24 mouse cellular contexts compared by ENCODE assay signal in the genomic region with DNA sequence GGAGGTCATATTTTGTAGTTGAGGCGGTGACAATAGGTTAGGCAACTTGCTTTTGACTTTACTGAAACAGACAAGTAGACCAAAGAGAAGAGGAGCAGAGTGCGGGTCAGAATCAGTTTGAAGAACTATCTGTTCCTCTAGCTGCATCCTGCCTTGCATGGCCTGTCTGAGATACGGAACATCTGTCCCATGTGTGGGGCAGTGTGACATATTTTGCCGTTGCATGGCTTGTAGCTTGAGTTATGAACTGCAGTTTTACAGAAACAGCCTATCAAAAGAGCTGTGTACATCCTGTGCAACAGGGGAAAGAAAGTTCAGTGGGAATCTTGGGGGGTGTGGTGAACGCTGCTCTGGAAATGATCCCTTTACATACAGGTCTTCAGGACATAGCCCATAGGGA.
DNase-seq lines count a peak whose midpoint lies in the region; ATAC-seq and TF ChIP-seq lines count a peak whose summit lies in the region.
"Had no signal": no experiment of that assay in that cellular context is flagged by ENCODE, and none has a peak within 500 bp of the region (broad histone marks: within the 10 kb centered on the region; RNA-seq: fewer than 3 reads in every experiment).

No protein-coding gene starts in this region.

- TF ChIP-seq POLR2A in lung, adult 2 months (IDR thresholded peaks at IDR 0.05; ENCODE audit: borderline replicate concordance, extremely low read depth, low read depth, low read length), result no peak

- WGBS in kidney, postnatal 0 days, result 85% methylated on average over 5 of the region's 5 CpGs
- WGBS in kidney, embryonic 16.5 days, result 91% methylated on average over 5 of the region's 5 CpGs
- WGBS in lung, embryonic 15.5 days, result 59% methylated on average over 5 of the region's 5 CpGs
- 65% methylated on average over 5 of the region's 5 CpGs for WGBS in lung, postnatal 0 days
- 83% methylated on average over 5 of the region's 5 CpGs for WGBS in lung, adult 2 months
- WGBS in midbrain, embryonic 11.5 days, result 91% methylated on average over 5 of the region's 5 CpGs
- WGBS in midbrain, embryonic 13.5 days, result 94% methylated on average over 5 of the region's 5 CpGs

- H3K9ac ChIP-seq in kidney, postnatal 0 days (ENCODE audit: low read depth, low read length), result no peak overlapping the region
- H3K9ac ChIP-seq in kidney, embryonic 16.5 days (replicated peaks; ENCODE audit: low read length), result no peak overlapping the region
- no peak overlapping the region for H3K9ac ChIP-seq in lung, embryonic 15.5 days
- H3K9ac ChIP-seq in lung, postnatal 0 days (replicated peaks; ENCODE audit: low read depth), result no peak overlapping the region
- H3K9ac ChIP-seq in midbrain, embryonic 11.5 days (ENCODE audit: low read length), result no peak overlapping the region
- H3K9ac ChIP-seq in midbrain, embryonic 13.5 days (replicated peaks), result no peak overlapping the region
- H3K9ac ChIP-seq: embryonic facial prominence, embryonic 13.5 days; embryonic facial prominence, embryonic 15.5 days; forebrain, embryonic 12.5 days had no signal

- H3K4me1 ChIP-seq in kidney, postnatal 0 days (replicated peaks; ENCODE audit: insufficient read depth, low read length), result no peaks in the 10 kb centered on the region
- no peaks in the 10 kb centered on the region for H3K4me1 ChIP-seq in kidney, embryonic 16.5 days (ENCODE audit: insufficient read depth, low read length)
- H3K4me1 ChIP-seq in lung, embryonic 15.5 days, result no peaks in the 10 kb centered on the region
- no peaks in the 10 kb centered on the region for H3K4me1 ChIP-seq in lung, postnatal 0 days (ENCODE audit: insufficient read depth, low read depth, low read length)
- no peaks in the 10 kb centered on the region for H3K4me1 ChIP-seq in lung, adult 2 months (ENCODE audit: control insufficient read depth, insufficient read depth, low read length)
- no peaks in the 10 kb centered on the region for H3K4me1 ChIP-seq in midbrain, embryonic 11.5 days (ENCODE audit: control insufficient read depth, insufficient read depth, low read length)
- H3K4me1 ChIP-seq in midbrain, embryonic 13.5 days (replicated peaks), result no peaks in the 10 kb centered on the region
- H3K4me1 ChIP-seq: embryonic facial prominence, embryonic 13.5 days; embryonic facial prominence, embryonic 15.5 days; forebrain, embryonic 10.5 days; forebrain, embryonic 12.5 days had no signal

- no peaks in the 10 kb centered on the region for H3K9me3 ChIP-seq in kidney, postnatal 0 days (replicated peaks; ENCODE audit: low read length)
- H3K9me3 ChIP-seq in kidney, embryonic 16.5 days (ENCODE audit: low read length), result peaks cover 3% of the 10 kb centered on the region; the same call in 1 of the 2 replicates
- no peaks in the 10 kb centered on the region for H3K9me3 ChIP-seq in lung, embryonic 15.5 days
- peaks cover 3% of the 10 kb centered on the region; the same call in 1 of the 2 replicates for H3K9me3 ChIP-seq in lung, postnatal 0 days (ENCODE audit: low read length)
- H3K9me3 ChIP-seq in midbrain, embryonic 11.5 days (ENCODE audit: control insufficient read depth, low read length), result no peaks in the 10 kb centered on the region; the same call in 1 of the 2 replicates
- no peaks in the 10 kb centered on the region; the same call in 1 of the 2 replicates for H3K9me3 ChIP-seq in midbrain, embryonic 13.5 days
- H3K9me3 ChIP-seq: forebrain, embryonic 12.5 days had no signal

- no peak for ATAC-seq in kidney, postnatal 0 days (replicated peaks; ENCODE audit: low FRiP score, low read depth)
- ATAC-seq in kidney, embryonic 16.5 days (ENCODE audit: low FRiP score, low TSS enrichment), result no peak
- ATAC-seq in lung, embryonic 15.5 days (ENCODE audit: borderline replicate concordance, extremely low read depth, low FRiP score, low TSS enrichment), result peak; percentile 84; the same call in 1 of the 2 replicates
- ATAC-seq in lung, postnatal 0 days, result peak; percentile 25; the same call in 1 of the 2 replicates
- no peak for ATAC-seq in midbrain, embryonic 11.5 days (ENCODE audit: low FRiP score)
- ATAC-seq in midbrain, embryonic 13.5 days, result no peak
- ATAC-seq: forebrain, embryonic 14.5 days had no signal

- no peak for TF ChIP-seq CTCF in kidney, postnatal 0 days (IDR thresholded peaks at IDR 0.05; ENCODE audit: low read depth)
- no peak for TF ChIP-seq CTCF in lung, postnatal 0 days (IDR thresholded peaks at IDR 0.05)
- no peak for TF ChIP-seq CTCF in lung, adult 2 months (IDR thresholded peaks at IDR 0.05; ENCODE audit: insufficient read depth, low read length)

- no peak overlapping the region for H3K4me3 ChIP-seq in kidney, postnatal 0 days (replicated peaks; ENCODE audit: low read depth, low read length)
- H3K4me3 ChIP-seq in kidney, embryonic 16.5 days (ENCODE audit: low read length), result no peak overlapping the region
- no peak overlapping the region for H3K4me3 ChIP-seq in lung, embryonic 15.5 days
- no peak overlapping the region for H3K4me3 ChIP-seq in lung, postnatal 0 days (ENCODE audit: low read depth, low read length)
- no peak overlapping the region for H3K4me3 ChIP-seq in lung, adult 2 months (replicated peaks; ENCODE audit: extremely low read depth, low read depth, low read length)
- H3K4me3 ChIP-seq in midbrain, embryonic 11.5 days (ENCODE audit: low read depth, low read length), result no peak overlapping the region
- no peak overlapping the region for H3K4me3 ChIP-seq in midbrain, embryonic 13.5 days (replicated peaks)
- H3K4me3 ChIP-seq: embryonic facial prominence, embryonic 13.5 days; embryonic facial prominence, embryonic 15.5 days; erythroblast, embryonic 14.5 days; forebrain, embryonic 10.5 days; forebrain, embryonic 12.5 days had no signal

- H3K4me2 ChIP-seq in kidney, postnatal 0 days (ENCODE audit: low read length), result no peak overlapping the region
- H3K4me2 ChIP-seq in kidney, embryonic 16.5 days (replicated peaks; ENCODE audit: low read depth, low read length), result no peak overlapping the region
- no peak overlapping the region for H3K4me2 ChIP-seq in lung, embryonic 15.5 days
- no peak overlapping the region for H3K4me2 ChIP-seq in lung, postnatal 0 days (replicated peaks; ENCODE audit: low read depth, low read length)
- H3K4me2 ChIP-seq in midbrain, embryonic 11.5 days, result no peak overlapping the region
- H3K4me2 ChIP-seq in midbrain, embryonic 13.5 days (replicated peaks), result no peak overlapping the region
- H3K4me2 ChIP-seq: embryonic facial prominence, embryonic 13.5 days; embryonic facial prominence, embryonic 15.5 days; forebrain, embryonic 12.5 days had no signal

- H3K27me3 ChIP-seq in kidney, postnatal 0 days (ENCODE audit: insufficient read depth, low read length), result no peaks in the 10 kb centered on the region
- no peaks in the 10 kb centered on the region for H3K27me3 ChIP-seq in kidney, embryonic 16.5 days (ENCODE audit: insufficient read depth, low read length)
- no peaks in the 10 kb centered on the region for H3K27me3 ChIP-seq in lung, embryonic 15.5 days
- H3K27me3 ChIP-seq in lung, postnatal 0 days (replicated peaks; ENCODE audit: insufficient read depth, low read length), result no peaks in the 10 kb centered on the region
- no peaks in the 10 kb centered on the region for H3K27me3 ChIP-seq in midbrain, embryonic 11.5 days (ENCODE audit: control insufficient read depth, insufficient read depth, low read length)
- H3K27me3 ChIP-seq in midbrain, embryonic 13.5 days, result no peaks in the 10 kb centered on the region
- H3K27me3 ChIP-seq: embryonic facial prominence, embryonic 13.5 days; embryonic facial prominence, embryonic 15.5 days; forebrain, embryonic 12.5 days had no signal

- peak; percentile 3 for DNase-seq in kidney, postnatal 0 days (ENCODE audit: low spot score)
- no peak for DNase-seq in lung, postnatal 36 days
- DNase-seq in lung, postnatal 0 days (ENCODE audit: low spot score), result peak; percentile 21
- no peak for DNase-seq in lung, adult 2 months
- DNase-seq in midbrain, embryonic 11.5 days (ENCODE audit: low spot score, missing footprints), result peak; percentile 39
- DNase-seq: adrenal gland, adult 2 months; adrenal gland, postnatal 10 days; adrenal gland, postnatal 25 days; cerebellum, adult 11 months; cerebellum, adult 18-20 months; cerebellum, adult 8-10 months; cerebellum, adult 9-11 months; cerebellum, postnatal 14 days; cerebellum, postnatal 36 days; embryo, embryonic 11 days had no signal

- H3K27ac ChIP-seq in kidney, postnatal 0 days, result no peak overlapping the region
- H3K27ac ChIP-seq in kidney, embryonic 16.5 days (ENCODE audit: low read length), result no peak overlapping the region
- no peak overlapping the region for H3K27ac ChIP-seq in lung, embryonic 15.5 days
- no peak overlapping the region for H3K27ac ChIP-seq in lung, postnatal 0 days (ENCODE audit: low read length)
- H3K27ac ChIP-seq in midbrain, embryonic 11.5 days (ENCODE audit: low read depth, low read length), result no peak overlapping the region
- no peak overlapping the region for H3K27ac ChIP-seq in midbrain, embryonic 13.5 days
- H3K27ac ChIP-seq: embryonic facial prominence, embryonic 13.5 days; embryonic facial prominence, embryonic 15.5 days; forebrain, embryonic 10.5 days; forebrain, embryonic 12.5 days had no signal

- no peak for TF ChIP-seq EP300 in lung, postnatal 0 days (IDR thresholded peaks at IDR 0.05)

- no peaks in the 10 kb centered on the region for H3K36me3 ChIP-seq in kidney, postnatal 0 days (ENCODE audit: insufficient read depth, low read length)
- no peaks in the 10 kb centered on the region for H3K36me3 ChIP-seq in kidney, embryonic 16.5 days (ENCODE audit: insufficient read depth, low read length)
- H3K36me3 ChIP-seq in lung, embryonic 15.5 days, result no peaks in the 10 kb centered on the region
- H3K36me3 ChIP-seq in lung, postnatal 0 days (ENCODE audit: insufficient read depth, low read length), result no peaks in the 10 kb centered on the region
- H3K36me3 ChIP-seq in midbrain, embryonic 11.5 days (ENCODE audit: control insufficient read depth, insufficient read depth, low read length), result no peaks in the 10 kb centered on the region
- H3K36me3 ChIP-seq in midbrain, embryonic 13.5 days, result no peaks in the 10 kb centered on the region
- H3K36me3 ChIP-seq: embryonic facial prominence, embryonic 13.5 days; embryonic facial prominence, embryonic 15.5 days; forebrain, embryonic 10.5 days; forebrain, embryonic 12.5 days had no signal

Comparison
In these comparisons a context has a peak if more than half of its experiments do, and no peak if none do; other contexts are left out.
1. DNase-seq: peak in kidney, postnatal 0 days (single experiment), lung, postnatal 0 days (single experiment) and midbrain, embryonic 11.5 days (single experiment); none in lung, postnatal 36 days (single experiment) and lung, adult 2 months (single experiment).
2. ATAC-seq: peak in lung, embryonic 15.5 days (single experiment) and lung, postnatal 0 days (single experiment); none in kidney, postnatal 0 days (single experiment), kidney, embryonic 16.5 days (single experiment), midbrain, embryonic 11.5 days (single experiment) and midbrain, embryonic 13.5 days (single experiment).